8 mouse cellular contexts compared by ENCODE assay signal in the genomic region with DNA sequence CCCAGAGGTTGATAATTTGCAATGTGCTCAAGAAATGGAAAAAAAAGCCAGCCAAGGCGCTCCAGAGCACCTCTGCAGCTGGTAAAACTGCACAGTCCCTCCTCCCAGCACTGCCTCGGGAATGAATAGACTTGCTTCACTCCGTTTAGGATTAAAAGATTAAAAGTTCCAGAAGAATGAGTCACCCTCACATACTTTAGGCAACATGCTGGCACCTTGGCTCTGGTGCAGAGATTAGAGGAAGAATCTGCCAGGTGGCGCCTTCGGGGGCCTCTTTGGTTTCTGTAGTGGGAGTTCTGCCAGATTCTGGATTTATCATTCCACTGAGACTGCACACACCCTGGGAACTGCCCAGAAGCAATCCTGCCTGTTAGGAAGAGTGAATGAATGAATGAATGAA.
A peak's percentile ranks its signal among the peaks of the same experiment; 100 is the strongest.
DNase-seq lines count a peak whose midpoint lies in the region; ATAC-seq lines count a peak whose summit lies in the region.

No protein-coding gene starts in this region.

- no peak overlapping the region for H3K4me3 ChIP-seq in intestine, embryonic 16.5 days (ENCODE audit: low read length)
- no peak overlapping the region for H3K4me3 ChIP-seq in hindbrain, embryonic 12.5 days

- H3K9ac ChIP-seq in intestine, embryonic 16.5 days (ENCODE audit: low read depth, low read length): no peak overlapping the region
- H3K9ac ChIP-seq in hindbrain, embryonic 12.5 days: no peak overlapping the region

- no peak overlapping the region for H3K27ac ChIP-seq in intestine, embryonic 16.5 days (ENCODE audit: low read length)
- H3K27ac ChIP-seq in hindbrain, embryonic 12.5 days: no peak overlapping the region

- WGBS in intestine, embryonic 16.5 days: 44% methylated on average over 5 of the region's 5 CpGs
- 52% methylated on average over 5 of the region's 5 CpGs for WGBS in hindbrain, embryonic 12.5 days

- no peak overlapping the region for H3K4me2 ChIP-seq in intestine, embryonic 16.5 days (ENCODE audit: low read depth, low read length)
- H3K4me2 ChIP-seq in hindbrain, embryonic 12.5 days (replicated peaks): no peak overlapping the region

- intact Hi-C loops in heart, postnatal 25 days (cut with DNase I): loop anchor here (5.0 kb wide), 1 partner anchor 74 kb away; a partner anchor contains a TSS

- H3K4me1 ChIP-seq in intestine, embryonic 16.5 days (ENCODE audit: control insufficient read depth, insufficient read depth, low read length): no peaks in the 10 kb centered on the region
- no peaks in the 10 kb centered on the region for H3K4me1 ChIP-seq in hindbrain, embryonic 12.5 days

- peak; percentile 37 to 41 for DNase-seq in heart, adult 18-20 months
- no peak for DNase-seq in heart, postnatal 25 days (ENCODE audit: low spot score)
- peak; percentile 61 for DNase-seq in 3134 (ENCODE audit: extremely low read depth, insufficient read length, low spot score)
- peak; percentile 5 to 12 for DNase-seq in cerebellum, postnatal 36 days
- peak; percentile 16 for DNase-seq in kidney, adult 9 months

- no peak for ATAC-seq in intestine, embryonic 16.5 days
- no peak for ATAC-seq in hindbrain, embryonic 12.5 days (ENCODE audit: low FRiP score)
- ATAC-seq in monocyte, adult 5-6 weeks (replicated peaks; ENCODE audit: insufficient number of reproducible peaks, low FRiP score, low TSS enrichment, poor library complexity, severe bottlenecking): no peak

- no peaks in the 10 kb centered on the region for H3K36me3 ChIP-seq in intestine, embryonic 16.5 days (ENCODE audit: control insufficient read depth, insufficient read depth, low read length)
- no peaks in the 10 kb centered on the region for H3K36me3 ChIP-seq in hindbrain, embryonic 12.5 days

- no peaks in the 10 kb centered on the region for H3K9me3 ChIP-seq in intestine, embryonic 16.5 days (ENCODE audit: control insufficient read depth, low read length)
- no peaks in the 10 kb centered on the region for H3K9me3 ChIP-seq in hindbrain, embryonic 12.5 days (replicated peaks)

- H3K27me3 ChIP-seq in intestine, embryonic 16.5 days (replicated peaks; ENCODE audit: control insufficient read depth, insufficient read depth, low read length): 0 out of 2 replicates have a peak, but pooled peaks cover 2% of the 10 kb centered on the region
- peaks cover 25% of the 10 kb centered on the region for H3K27me3 ChIP-seq in hindbrain, embryonic 12.5 days
